In genomic region chr13:23370075-23370474, GRCm38 (mm10) we compare ENCODE assay signal across 10 mouse cellular contexts. TPM values are rescaled to one million over a fixed set of nuclear protein-coding genes. Genes with fewer than 3 reads are reported as not detected.
DNase-seq lines count a peak whose midpoint lies in the region; ATAC-seq lines count a peak whose summit lies in the region.
"Had no signal": no experiment of that assay in that cellular context is flagged by ENCODE, and none has a peak within 500 bp of the region (broad histone marks: within the 10 kb centered on the region; RNA-seq: fewer than 3 reads in every experiment).

No protein-coding gene starts in this region.

- H3K27me3 ChIP-seq in heart, embryonic 15.5 days = no peaks in the 10 kb centered on the region
- H3K27me3 ChIP-seq in embryonic facial prominence, embryonic 14.5 days (replicated peaks; ENCODE audit: control insufficient read depth, insufficient read depth, low read length) = no peaks in the 10 kb centered on the region
- no peaks in the 10 kb centered on the region for H3K27me3 ChIP-seq in hindbrain, embryonic 14.5 days (ENCODE audit: control insufficient read depth, insufficient read depth, low read length)
- H3K27me3 ChIP-seq in midbrain, embryonic 11.5 days (ENCODE audit: control insufficient read depth, insufficient read depth, low read length) = no peaks in the 10 kb centered on the region

- no peak overlapping the region for H3K9ac ChIP-seq in heart, embryonic 15.5 days
- 0 out of 2 replicates have a peak overlapping the region, but pooled peaks have one; percentile 87 for H3K9ac ChIP-seq in embryonic facial prominence, embryonic 14.5 days (ENCODE audit: low read depth, low read length)
- peak overlapping the region; percentile 77; the same call in 1 of the 2 replicates for H3K9ac ChIP-seq in hindbrain, embryonic 14.5 days
- H3K9ac ChIP-seq in midbrain, embryonic 11.5 days (ENCODE audit: low read length) = no peak overlapping the region

- H3K4me3 ChIP-seq in heart, embryonic 15.5 days = no peak overlapping the region
- peak overlapping the region; percentile 86; the same call in 1 of the 2 replicates for H3K4me3 ChIP-seq in embryonic facial prominence, embryonic 14.5 days (ENCODE audit: low read depth, low read length)
- H3K4me3 ChIP-seq in hindbrain, embryonic 14.5 days (replicated peaks; ENCODE audit: low read length) = peak overlapping the region; percentile 69
- H3K4me3 ChIP-seq in midbrain, embryonic 11.5 days (ENCODE audit: low read depth, low read length) = no peak overlapping the region

- peak overlapping the region; percentile 67 for H3K4me2 ChIP-seq in heart, embryonic 15.5 days
- H3K4me2 ChIP-seq in embryonic facial prominence, embryonic 14.5 days (ENCODE audit: low read depth, low read length) = peak overlapping the region; percentile 68
- H3K4me2 ChIP-seq in hindbrain, embryonic 14.5 days (replicated peaks) = peak overlapping the region; percentile 81
- H3K4me2 ChIP-seq in midbrain, embryonic 11.5 days = peak overlapping the region; percentile 80

- H3K27ac ChIP-seq in heart, embryonic 15.5 days = no peak overlapping the region
- no peak overlapping the region for H3K27ac ChIP-seq in embryonic facial prominence, embryonic 14.5 days (replicated peaks; ENCODE audit: low read depth, low read length)
- 0 out of 2 replicates have a peak overlapping the region, but pooled peaks have one; percentile 92 for H3K27ac ChIP-seq in hindbrain, embryonic 14.5 days
- no peak overlapping the region for H3K27ac ChIP-seq in midbrain, embryonic 11.5 days (ENCODE audit: low read depth, low read length)

- ATAC-seq in heart, embryonic 15.5 days (replicated peaks; ENCODE audit: insufficient number of reproducible peaks, insufficient read depth, low FRiP score, low read depth) = no peak
- no peak for ATAC-seq in embryonic facial prominence, embryonic 14.5 days (ENCODE audit: low read depth)
- no peak for ATAC-seq in hindbrain, embryonic 14.5 days (ENCODE audit: low FRiP score)
- no peak for ATAC-seq in midbrain, embryonic 11.5 days (ENCODE audit: low FRiP score)

- no peaks in the 10 kb centered on the region for H3K9me3 ChIP-seq in heart, embryonic 15.5 days (replicated peaks)
- H3K9me3 ChIP-seq in embryonic facial prominence, embryonic 14.5 days (ENCODE audit: control insufficient read depth, low read length) = no peaks in the 10 kb centered on the region
- H3K9me3 ChIP-seq in hindbrain, embryonic 14.5 days (ENCODE audit: control insufficient read depth, low read length) = no peaks in the 10 kb centered on the region
- no peaks in the 10 kb centered on the region for H3K9me3 ChIP-seq in midbrain, embryonic 11.5 days (ENCODE audit: control insufficient read depth, low read length)

- H3K36me3 ChIP-seq in heart, embryonic 15.5 days = peaks cover 3% of the 10 kb centered on the region; the same call in 1 of the 2 replicates
- H3K36me3 ChIP-seq in embryonic facial prominence, embryonic 14.5 days (ENCODE audit: control insufficient read depth, insufficient read depth, low read length) = peaks cover 4% of the 10 kb centered on the region
- peaks cover 15% of the 10 kb centered on the region; the same call in 1 of the 2 replicates for H3K36me3 ChIP-seq in hindbrain, embryonic 14.5 days (replicated peaks; ENCODE audit: control insufficient read depth, insufficient read depth)
- H3K36me3 ChIP-seq in midbrain, embryonic 11.5 days (ENCODE audit: control insufficient read depth, insufficient read depth, low read length) = no peaks in the 10 kb centered on the region

- WGBS in heart, embryonic 15.5 days = 91% methylated on average over 4 of the region's 4 CpGs
- 92% methylated on average over 4 of the region's 4 CpGs for WGBS in embryonic facial prominence, embryonic 14.5 days
- 88% methylated on average over 4 of the region's 4 CpGs for WGBS in hindbrain, embryonic 14.5 days
- WGBS in midbrain, embryonic 11.5 days = 95% methylated on average over 4 of the region's 4 CpGs

- DNase-seq in heart, postnatal 25 days (ENCODE audit: low spot score) = no peak
- DNase-seq in embryonic facial prominence, embryonic 14.5 days (ENCODE audit: low spot score) = no peak
- DNase-seq in hindbrain, embryonic 14.5 days (ENCODE audit: low spot score) = no peak
- DNase-seq in midbrain, embryonic 11.5 days (ENCODE audit: low spot score, missing footprints) = no peak
- no peak for DNase-seq in natural killer cell, adult 2 months (ENCODE audit: low spot score in 2 of 2)
- no peak for DNase-seq in layer of hippocampus, adult 18-20 months (ENCODE audit: low spot score in 2 of 2)
- DNase-seq in cerebellum, postnatal 4 days (ENCODE audit: low spot score in 2 of 2) = no peak
- DNase-seq: kidney, adult 9 months; thymus, postnatal 25 days had no signal

- peaks cover 25% of the 10 kb centered on the region for H3K4me1 ChIP-seq in heart, embryonic 15.5 days (replicated peaks)
- peaks cover 18% of the 10 kb centered on the region for H3K4me1 ChIP-seq in embryonic facial prominence, embryonic 14.5 days (ENCODE audit: control insufficient read depth, insufficient read depth, low read length)
- H3K4me1 ChIP-seq in hindbrain, embryonic 14.5 days (replicated peaks; ENCODE audit: control insufficient read depth, insufficient read depth, low read length) = peaks cover 31% of the 10 kb centered on the region
- peaks cover 16% of the 10 kb centered on the region for H3K4me1 ChIP-seq in midbrain, embryonic 11.5 days (ENCODE audit: control insufficient read depth, insufficient read depth, low read length)

- intact Hi-C loops in heart, postnatal 25 days (cut with DNase I) = no loop called here

RNA-seq across cellular contexts. Expression of gene Zfp322a, which starts 1.1 kb away (rescaled TPM):
- 33.4 and 39.1 TPM in 2 replicates for polyA plus RNA-seq in heart, embryonic 15.5 days (2015; fragmentation: Nextera tagmentation; extraction: Ambion mirVana)
- total RNA-seq in heart, postnatal 25 days (2021) = 10 to 100 TPM; 16.8 to 20.2 TPM
- 40.2 and 44.9 TPM in 2 replicates for polyA plus RNA-seq in embryonic facial prominence, embryonic 14.5 days (2014; fragmentation: Nextera tagmentation; extraction: Ambion mirVana)
- 48.8 and 52.0 TPM in 2 replicates for polyA plus RNA-seq in hindbrain, embryonic 14.5 days (2014; fragmentation: Nextera tagmentation; extraction: Ambion mirVana)
- polyA plus RNA-seq in midbrain, embryonic 11.5 days (2014; fragmentation: Nextera tagmentation; extraction: Ambion mirVana) = 69.4 and 77.9 TPM in 2 replicates
- total RNA-seq in layer of hippocampus, adult 18-20 months (2021) = 10 to 100 TPM; 30.8 to 31.6 TPM

RNA-seq across cellular contexts. Expression of gene Abt1, which starts 53.6 kb away (rescaled TPM):
- 8.1 and 8.2 TPM in 2 replicates for polyA plus RNA-seq in heart, embryonic 15.5 days (2015; fragmentation: Nextera tagmentation; extraction: Ambion mirVana)
- 1 to 10 TPM; 3.9 to 4.4 TPM for total RNA-seq in heart, postnatal 25 days (2021)
- polyA plus RNA-seq in embryonic facial prominence, embryonic 14.5 days (2014; fragmentation: Nextera tagmentation; extraction: Ambion mirVana) = 10.3 and 11.6 TPM in 2 replicates
- 8.5 and 8.9 TPM in 2 replicates for polyA plus RNA-seq in hindbrain, embryonic 14.5 days (2014; fragmentation: Nextera tagmentation; extraction: Ambion mirVana)
- polyA plus RNA-seq in midbrain, embryonic 11.5 days (2014; fragmentation: Nextera tagmentation; extraction: Ambion mirVana) = 14.0 and 14.9 TPM in 2 replicates
- 1 to 10 TPM; 8.8 to 9.5 TPM for total RNA-seq in layer of hippocampus, adult 18-20 months (2021)

Comparison
In these comparisons a context has a peak if more than half of its experiments do, and no peak if none do; other contexts are left out.
1. H3K4me3 ChIP-seq: peak in embryonic facial prominence, embryonic 14.5 days (single experiment) and hindbrain, embryonic 14.5 days (single experiment); none in heart, embryonic 15.5 days (single experiment) and midbrain, embryonic 11.5 days (single experiment).
2. H3K9ac ChIP-seq: peak in embryonic facial prominence, embryonic 14.5 days (single experiment) and hindbrain, embryonic 14.5 days (single experiment); none in heart, embryonic 15.5 days (single experiment) and midbrain, embryonic 11.5 days (single experiment).
3. Peak in every context shown above with its lines, with median percentiles within 50 percentile points of each other: H3K4me2 ChIP-seq.